Mouse (Mus musculus) thymus, postnatal 0 days (tissue): ENCODE data around the gene Myo1h. TPM values are rescaled to one million over a fixed set of nuclear protein-coding genes. Genes with fewer than 3 reads are reported as not detected.

Experiments
- DNase-seq: peaks from one replicate; pipeline ENCODE4 v3.0.0-alpha.2; 2015; ENCODE audit warnings: low spot score
- polyA plus RNA-seq: library from polyadenylated mRNA; unstranded; fragments of >200 nt; fragmentation: Nextera tagmentation; extraction: Ambion mirVana; gene quantifications from 2 replicates; pipeline ENCODE4 v1.2.1, GENCODE M21; 2015

Gene Myo1h
- polyA plus RNA-seq, 1 experiment from 2014 or later: 0.55 TPM

- no peak for DNase-seq
Observed at GRCm38 (mm10) chr5:114358833-114359232, 69.9 kb downstream of the Myo1h start.

DNA sequence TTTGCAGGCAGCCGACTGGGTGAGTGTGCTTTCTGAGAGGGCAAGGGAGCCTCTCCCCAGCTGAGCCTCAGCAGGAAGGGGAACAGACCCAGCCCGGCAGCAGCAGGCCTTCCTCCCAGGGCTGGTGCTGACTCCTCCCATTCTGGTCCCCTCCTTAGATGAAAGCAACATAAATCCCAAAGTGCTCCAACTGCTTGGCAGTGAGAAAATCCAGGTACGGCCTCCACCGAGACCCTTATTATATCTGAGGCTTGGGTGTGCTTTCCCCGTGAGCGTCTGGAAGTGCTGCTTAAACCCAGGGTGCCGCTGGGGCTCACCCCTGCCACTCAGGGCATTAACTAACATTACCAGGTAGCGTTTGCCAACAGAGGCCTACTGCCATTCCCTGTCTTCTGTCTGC is 70.6 kb downstream of the Myo1h start:
- no peak for DNase-seq

DNA sequence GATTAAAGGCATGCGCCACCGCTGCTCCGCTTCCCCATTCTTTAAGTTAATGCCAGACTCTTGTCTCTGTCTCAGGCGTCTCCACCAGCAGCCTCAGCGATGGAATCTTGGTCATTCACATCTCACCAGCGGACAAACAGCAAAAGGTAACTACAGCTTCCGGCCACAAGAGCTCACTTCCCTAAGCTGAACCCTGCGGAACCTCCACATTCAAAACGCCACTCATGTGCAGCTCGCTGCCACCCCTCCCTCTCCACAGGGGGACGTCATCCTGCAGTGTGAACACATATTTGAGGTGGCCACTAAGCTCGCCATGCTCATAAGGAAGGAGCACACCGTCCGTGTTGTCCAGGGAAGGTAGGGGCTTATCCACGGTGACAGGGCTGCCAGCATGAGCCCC is 72.0 kb downstream of the Myo1h start:
- DNase-seq: no peak

DNA sequence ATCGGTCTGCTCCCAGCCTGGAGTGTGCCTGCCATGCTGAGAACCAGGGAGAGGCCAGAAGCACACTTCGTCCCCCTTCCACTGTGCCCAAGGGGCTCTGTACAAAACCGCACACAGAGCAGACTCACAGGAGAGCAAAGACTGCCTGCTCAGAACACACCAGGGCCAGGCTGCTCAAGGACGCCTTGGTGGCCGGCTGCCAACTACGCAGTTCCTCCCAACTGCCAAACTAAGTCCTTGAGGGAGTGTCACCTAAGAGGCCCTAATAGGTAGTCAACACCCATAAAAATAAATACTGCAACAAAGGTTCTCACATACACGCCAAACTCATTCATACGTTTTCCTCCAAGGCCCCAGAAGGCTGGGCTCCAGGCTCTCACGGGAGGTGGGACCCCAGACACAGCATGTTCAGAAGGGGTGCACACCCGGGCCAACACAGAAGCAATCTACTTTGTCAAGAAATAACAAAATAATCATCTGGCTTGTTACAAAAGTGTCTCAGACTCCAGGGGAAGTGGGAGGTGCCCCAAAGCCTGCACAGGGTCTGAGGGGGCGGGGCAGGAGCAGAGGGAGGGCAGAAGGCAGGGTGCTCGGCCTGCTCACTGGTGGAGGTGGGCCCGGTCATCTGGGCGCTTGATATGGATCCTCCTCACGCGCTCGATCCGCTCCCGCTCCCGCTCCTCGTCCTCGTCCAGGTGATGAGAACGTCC is 76.2 kb downstream of the Myo1h start:
- no peak for DNase-seq

- DNase-seq: no peak
Observed at GRCm38 (mm10) chr5:114368121-114368520, 79.2 kb downstream of the Myo1h start.

DNA sequence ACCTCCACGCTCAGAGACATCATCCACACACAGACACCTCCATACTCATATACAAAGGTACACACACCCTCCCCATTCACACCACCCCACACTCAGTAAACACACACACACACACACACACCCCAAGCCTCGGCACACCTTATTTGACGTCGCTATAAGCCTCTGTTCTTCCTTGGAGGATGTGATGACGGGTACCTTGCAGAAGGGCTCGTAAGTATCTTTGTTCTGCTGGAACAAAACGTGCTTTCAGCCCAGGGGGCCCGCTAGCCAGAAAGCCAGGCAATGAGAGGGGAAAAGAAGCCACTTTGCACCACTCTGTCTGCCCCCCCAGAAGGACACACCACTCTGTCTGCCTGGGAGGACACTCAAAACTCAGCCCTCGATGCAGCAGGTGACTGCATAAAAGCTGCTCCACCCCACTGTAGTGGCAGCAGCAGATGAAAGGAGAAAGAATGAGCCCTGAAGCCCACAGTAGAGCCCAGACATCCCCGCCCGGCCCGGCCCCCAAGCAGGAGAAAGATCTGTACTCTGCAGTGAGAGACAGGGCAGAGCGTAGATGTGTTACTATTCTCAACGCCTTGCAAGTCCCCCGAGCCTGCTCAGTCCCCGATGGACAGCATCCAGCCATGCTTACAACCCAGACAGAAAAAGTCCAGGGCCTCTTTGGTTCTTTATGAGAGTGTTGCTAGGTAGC is 80.0 kb downstream of the Myo1h start:
- DNase-seq: no peak

DNA sequence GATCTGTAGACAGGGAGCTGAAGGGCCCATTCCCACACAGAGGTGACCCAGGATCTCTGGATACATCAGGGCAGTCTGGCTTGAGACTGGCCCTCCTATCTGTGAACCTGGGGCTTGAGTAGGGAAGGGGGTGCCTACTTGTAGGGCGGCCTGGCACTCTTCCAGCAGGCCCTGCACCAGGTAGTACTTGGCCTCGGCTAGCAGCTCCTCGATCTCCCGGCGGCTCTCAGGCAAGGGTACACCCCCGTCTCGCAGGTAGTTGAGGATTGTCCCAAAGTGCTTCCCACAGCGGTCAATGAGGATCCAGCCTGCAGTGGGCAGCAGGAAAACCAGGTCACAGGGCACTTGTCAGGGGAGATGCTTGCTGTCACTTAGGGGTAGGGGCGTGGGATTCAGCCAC is 81.0 kb downstream of the Myo1h start:
- no peak for DNase-seq

GRCm38 (mm10) chr5:114370371-114370776 is 81.4 kb downstream of the Myo1h start:
- no peak for DNase-seq

DNA sequence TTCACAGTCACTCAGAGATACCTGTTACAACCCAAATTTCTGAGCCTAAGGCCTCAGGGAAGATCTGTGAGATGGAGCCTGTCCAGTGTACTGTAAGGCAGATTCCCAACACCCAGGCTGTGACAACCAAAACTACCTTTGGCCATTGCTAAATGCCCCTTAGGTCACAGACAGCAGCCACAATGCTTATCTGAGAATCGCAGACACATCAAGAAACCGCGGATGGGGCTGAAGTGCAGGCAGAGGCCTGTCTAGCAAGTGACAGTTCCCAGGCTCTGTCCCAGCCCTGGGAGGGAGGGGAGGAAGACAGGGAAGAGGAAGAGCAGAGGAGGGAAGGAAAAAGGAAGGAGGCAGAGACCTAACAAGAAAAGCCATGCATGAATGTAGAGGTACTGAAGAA is 82.4 kb downstream of the Myo1h start:
- no peak for DNase-seq

GRCm38 (mm10) chr5:114371731-114372473 is 82.9 kb downstream of the Myo1h start:
- no peak for DNase-seq

- no peak for DNase-seq
Observed at GRCm38 (mm10) chr5:114372565-114372964, 83.6 kb downstream of the Myo1h start.

DNA sequence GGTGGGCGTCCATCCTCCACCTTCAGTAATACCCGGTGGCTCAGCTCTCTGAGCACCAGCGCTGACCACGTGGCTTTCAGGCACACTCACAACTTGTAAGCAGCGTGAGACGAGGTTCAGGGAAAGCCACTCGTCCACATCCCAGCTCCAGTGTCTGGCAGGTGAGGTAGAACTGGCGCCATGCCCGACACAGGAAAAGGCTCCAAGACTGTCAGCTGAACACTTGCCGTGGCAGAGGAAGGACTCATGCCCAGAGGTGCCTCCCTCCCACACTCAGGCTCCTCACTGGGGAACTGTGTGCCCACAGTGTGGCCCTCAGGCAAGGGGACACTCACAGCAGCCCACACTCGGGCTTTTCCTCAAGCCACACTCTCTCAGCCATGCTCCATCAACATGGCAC is 84.2 kb downstream of the Myo1h start:
- DNase-seq: no peak

DNA sequence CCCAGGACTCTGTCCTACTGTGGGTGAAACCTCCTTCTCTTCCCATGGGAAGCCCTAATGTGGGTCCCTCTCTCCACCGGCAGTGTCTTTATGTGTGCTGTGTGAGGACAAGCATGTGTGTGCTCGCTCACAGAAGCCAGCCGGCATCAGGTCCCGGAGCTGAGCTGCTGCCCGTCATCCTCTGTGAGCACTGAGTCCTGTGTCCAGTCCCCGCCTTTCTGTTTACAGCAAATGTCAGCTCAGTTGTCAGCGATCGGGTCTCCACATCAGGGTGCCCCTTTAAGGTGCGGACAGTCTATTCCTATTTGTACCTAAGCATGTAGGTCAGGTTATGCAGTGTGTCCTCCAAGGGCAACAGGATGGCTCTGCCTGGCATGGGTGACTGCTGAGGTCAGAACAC is 84.6 kb downstream of the Myo1h start:
- no peak for DNase-seq

DNA sequence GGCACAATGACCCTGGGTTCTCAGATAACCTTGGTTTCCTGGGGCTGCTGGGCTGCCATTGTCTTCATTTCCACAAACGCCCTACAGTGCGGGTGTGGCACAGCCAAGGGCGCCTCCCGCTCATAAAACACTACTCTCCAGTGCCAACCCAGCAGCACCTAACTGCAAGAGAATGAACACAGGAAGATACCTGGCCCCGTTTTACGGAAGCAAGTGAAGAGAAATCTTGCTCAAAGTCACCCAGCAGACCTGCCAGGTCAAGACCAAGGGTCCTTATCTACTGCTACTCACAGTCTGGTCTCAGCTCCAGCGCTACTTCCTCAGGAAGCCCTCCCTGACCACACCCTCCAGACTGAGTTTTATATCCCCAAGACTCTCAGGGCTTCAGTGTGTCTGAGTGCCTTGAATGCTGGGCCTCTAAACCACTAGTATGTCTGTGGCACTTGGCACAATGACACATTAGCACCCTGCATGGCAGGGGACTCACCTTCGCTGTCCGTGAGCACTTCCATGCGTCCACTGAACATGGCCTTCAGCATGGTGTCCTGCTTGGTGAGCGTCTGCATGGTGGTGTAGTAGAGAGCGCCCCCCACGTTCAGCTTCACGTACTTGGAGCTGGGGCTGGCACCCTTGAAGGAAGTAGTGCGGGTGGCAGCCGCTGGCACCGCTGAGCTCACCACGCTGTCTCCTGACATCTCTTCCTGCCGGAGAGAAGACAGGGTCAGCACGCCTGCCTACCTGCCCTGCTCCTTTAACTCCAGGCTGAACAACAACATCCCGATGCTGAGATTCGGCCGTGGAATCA is 85.6 kb downstream of the Myo1h start:
- DNase-seq: no peak

- peak; percentile 17 for DNase-seq
Observed at GRCm38 (mm10) chr5:114378177-114378920, 89.4 kb downstream of the Myo1h start.

DNA sequence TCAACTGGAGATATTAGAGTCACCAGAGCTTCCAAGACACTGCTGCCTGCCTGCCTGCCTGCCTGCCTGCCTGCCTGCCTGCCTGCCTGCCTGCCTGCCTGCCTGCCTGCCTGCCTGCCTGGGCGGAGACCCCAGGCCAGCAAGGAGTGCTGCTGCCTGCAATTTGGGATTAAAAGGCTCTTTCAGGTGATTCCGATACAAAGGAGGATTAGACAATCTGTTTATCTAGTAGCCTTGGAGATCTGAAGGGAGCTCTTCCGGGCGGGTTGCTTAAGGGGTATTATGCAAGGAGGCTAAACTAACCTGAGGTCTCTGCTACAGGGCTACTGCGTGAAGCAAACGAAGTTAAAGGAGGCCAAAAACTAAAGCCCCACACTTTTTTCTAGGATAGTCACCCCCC is 90.0 kb downstream of the Myo1h start:
- no peak for DNase-seq

DNA sequence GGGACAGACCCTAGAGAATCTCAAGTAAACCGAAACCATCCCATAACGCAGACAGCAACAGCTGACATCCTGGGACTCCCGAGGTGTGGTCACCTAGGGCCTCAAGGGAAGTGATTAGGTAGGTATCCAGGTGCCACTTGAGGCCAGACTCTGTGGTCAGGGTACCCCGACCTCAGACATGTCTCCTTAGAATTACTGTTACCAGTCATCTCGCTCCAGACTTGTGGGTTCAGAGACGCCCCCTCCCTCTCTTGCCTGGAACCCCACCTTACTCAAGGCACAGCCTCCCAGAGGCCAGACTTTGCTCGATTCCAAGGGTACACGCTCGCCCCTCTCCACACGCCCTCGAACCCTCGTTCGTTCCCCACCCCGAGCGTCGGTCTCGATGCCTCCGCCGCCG is 90.8 kb downstream of the Myo1h start:
- peak; percentile 36 for DNase-seq

GRCm38 (mm10) chr5:114380209-114381012 is 91.4 kb downstream of the Myo1h start, which contains the start of the genes Kctd10 and Ube3b:
Kctd10 (minus strand) TSS chr5:114380508.
Ube3b (plus strand) TSS chr5:114380607.
- peak; percentile 94 for DNase-seq

GRCm38 (mm10) chr5:114381013-114381351 is 92.0 kb downstream of the Myo1h start:
- DNase-seq: no peak
